Mouse (Mus musculus) kidney, postnatal 0 days (tissue): ENCODE measurements around the gene Flot1. TPM values are rescaled to one million over a fixed set of nuclear protein-coding genes. Genes with fewer than 3 reads are reported as not detected.

ENCODE experiments used
- ATAC-seq: fragments of 200-750 bp; cut with Nextera tagmentation; replicated peaks from 2 replicates; pipeline ENCODE4 v1.8.0; 2017; ENCODE audit warnings: low read depth, moderate number of reproducible peaks, moderate TSS enrichment, moderate library complexity; ENCODE audit not compliant: low FRiP score
- DNase-seq: peaks from one replicate; pipeline ENCODE4 v3.0.0-alpha.2; 2016; ENCODE audit warnings: low spot score
- H3K27ac ChIP-seq: fragments of 300-500 bp; sonication (generic); 2 replicates; pipeline ENCODE4 v1.5.1; 2014; ENCODE audit warnings: mild to moderate bottlenecking
- H3K27me3 ChIP-seq: fragments of 300-500 bp; sonication (generic); 2 replicates; pipeline ENCODE4 v1.6.1; 2014; ENCODE audit warnings: low read length, mixed read lengths; ENCODE audit not compliant: insufficient read depth
- H3K36me3 ChIP-seq: fragments of 300-500 bp; sonication (generic); 2 replicates; pipeline ENCODE4 v1.6.1; 2014; ENCODE audit warnings: low read length, mixed read lengths; ENCODE audit not compliant: insufficient read depth
- H3K4me1 ChIP-seq: fragments of 300-500 bp; sonication (generic); replicated peaks from 2 replicates; pipeline ENCODE4 v1.6.1; 2014; ENCODE audit warnings: antibody characterized with exemption, low read length, mixed read lengths; ENCODE audit not compliant: insufficient read depth
- H3K4me2 ChIP-seq: fragments of 300-500 bp; sonication (generic); 2 replicates; pipeline ENCODE4 v1.6.1; 2014; ENCODE audit warnings: mild to moderate bottlenecking, low read length, moderate library complexity, mixed read lengths
- H3K4me3 ChIP-seq: fragments of 300-500 bp; sonication (generic); replicated peaks from 2 replicates; pipeline ENCODE4 v1.5.1; 2014; ENCODE audit warnings: low read depth, low read length
- H3K9ac ChIP-seq: fragments of 300-500 bp; sonication (generic); 2 replicates; pipeline ENCODE4 v1.6.1; 2014; ENCODE audit warnings: low read depth, low read length
- H3K9me3 ChIP-seq: fragments of 300-500 bp; sonication (generic); replicated peaks from 2 replicates; pipeline ENCODE4 v1.6.1; 2016; ENCODE audit warnings: low read length, inconsistent platforms, mixed read lengths
- CTCF ChIP-seq: IDR thresholded peaks from 2 replicates; pipeline ENCODE4 v1.5.1; 2016; ENCODE audit warnings: antibody characterized with exemption, low read depth, mild to moderate bottlenecking, moderate library complexity
- WGBS: fragments of 180-500 bp; shearing (Covaris S2); extraction: QIAGEN DNeasy Blood & Tissue Kit; methylation state at CpG from one replicate; pipeline ENCODE4 v1.1.7; 2014; 5-methylcytosine and 5-hydroxymethylcytosine counted together
- polyA plus RNA-seq: library from polyadenylated mRNA; unstranded; fragments of >200 nt; fragmentation: Nextera tagmentation; extraction: Ambion mirVana; gene quantifications from 2 replicates; pipeline ENCODE4 v1.2.1, GENCODE M21; 2015

Gene Flot1
- polyA plus RNA-seq, 1 experiment from 2014 or later: 52.2 TPM

- H3K9me3 ChIP-seq: no peaks in the 10 kb centered on the region
- no peak for TF ChIP-seq CTCF
- ATAC-seq: 0 out of 2 replicates have a peak, but pooled peaks have one; percentile 12
These were observed 9.4 kb upstream of the Flot1 start for GRCm38 (mm10) chr17:35813653-35814052.

GRCm38 (mm10) chr17:35814678-35815077, 8.4 kb upstream of the Flot1 start:
- Histone ChIP-seq H3K4me2 (no peak overlapping the region), H3K36me3 (no peaks in the 10 kb centered on the region), H3K4me1 (peaks cover 31% of the 10 kb centered on the region), H3K27me3 (no peaks in the 10 kb centered on the region), H3K4me3 (no peak overlapping the region), H3K9me3 (no peaks in the 10 kb centered on the region), H3K27ac (peak overlapping the region; percentile 68), H3K9ac (no peak overlapping the region)
- TF ChIP-seq CTCF: no peak
- DNase-seq: no peak
- 0 out of 2 replicates have a peak, but pooled peaks have one; percentile 27 for ATAC-seq
- WGBS: 32% methylated on average over 6 of the region's 6 CpGs

More at GRCm38 (mm10) chr17:35813653-35814052, 9.4 kb upstream of the Flot1 start:
- Histone ChIP-seq H3K4me1 (peaks cover 31% of the 10 kb centered on the region), H3K36me3 (no peaks in the 10 kb centered on the region), H3K4me2 (no peak overlapping the region), H3K9ac (no peak overlapping the region), H3K27ac (peak overlapping the region; percentile 89), H3K27me3 (no peaks in the 10 kb centered on the region), H3K4me3 (no peak overlapping the region)
- 74% methylated on average over 7 of the region's 7 CpGs for WGBS
- DNase-seq: no peak

DNA sequence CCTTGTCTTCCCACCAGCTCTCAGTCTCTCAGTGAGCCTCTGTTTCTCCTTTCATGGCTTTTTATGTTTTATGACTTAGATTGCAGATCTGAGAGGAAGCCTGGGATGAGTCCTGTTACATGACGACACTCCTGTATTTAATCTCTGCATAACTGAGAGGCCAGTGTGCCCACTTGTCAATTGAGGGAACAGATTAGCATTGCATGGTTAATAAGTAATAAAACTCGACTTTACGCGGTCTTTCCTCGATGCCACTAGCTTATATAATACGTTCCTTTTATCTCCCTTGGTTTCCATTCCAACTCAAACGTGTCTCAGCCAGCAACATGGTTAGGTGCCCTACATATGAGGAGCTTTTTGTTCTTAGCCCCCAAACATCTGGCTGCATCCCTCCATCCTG, 7.2 kb upstream of the Flot1 start:
- WGBS: 50% methylated on average over 7 of the region's 7 CpGs
- Histone ChIP-seq H3K9ac (no peak overlapping the region), H3K4me2 (no peak overlapping the region), H3K27ac (peak overlapping the region; percentile 62), H3K4me1 (peaks cover 31% of the 10 kb centered on the region), H3K36me3 (no peaks in the 10 kb centered on the region), H3K27me3 (no peaks in the 10 kb centered on the region), H3K9me3 (no peaks in the 10 kb centered on the region), H3K4me3 (no peak overlapping the region)
- TF ChIP-seq CTCF: no peak
- no peak for DNase-seq
- ATAC-seq: no peak

DNA sequence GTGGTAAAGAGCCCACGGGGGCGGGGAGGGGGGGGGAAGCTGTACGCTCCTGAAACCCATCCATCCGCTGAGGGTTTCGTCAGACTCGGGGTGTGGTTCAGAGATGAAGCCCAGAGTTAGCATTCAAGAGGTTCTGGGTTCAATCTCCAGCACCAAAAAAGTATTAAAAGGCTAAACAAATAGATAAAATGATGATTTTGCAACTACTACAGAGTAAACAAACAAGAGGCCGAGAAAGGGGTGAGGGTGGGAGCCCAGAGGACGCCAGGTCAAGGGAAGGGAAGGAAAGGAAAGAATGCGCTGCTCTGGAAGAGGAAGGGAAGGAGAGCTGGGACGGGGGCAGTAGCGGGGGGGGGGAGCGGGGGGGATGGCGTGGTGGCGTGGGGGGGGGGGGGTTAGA, 6.3 kb upstream of the Flot1 start:
- H3K36me3 ChIP-seq: no peaks in the 10 kb centered on the region
- 53% methylated on average over 7 of the region's 14 CpGs for WGBS
- H3K27ac ChIP-seq: peak overlapping the region; percentile 62
- no peak overlapping the region for H3K4me3 ChIP-seq
- ATAC-seq: no peak
- TF ChIP-seq CTCF: no peak
- H3K4me2 ChIP-seq: no peak overlapping the region
- H3K9ac ChIP-seq: no peak overlapping the region
- no peak for DNase-seq
- H3K4me1 ChIP-seq: peaks cover 31% of the 10 kb centered on the region
- no peaks in the 10 kb centered on the region for H3K9me3 ChIP-seq
- no peaks in the 10 kb centered on the region for H3K27me3 ChIP-seq

- ATAC-seq: no peak
- TF ChIP-seq CTCF: no peak
- Histone ChIP-seq H3K4me2 (no peak overlapping the region), H3K27me3 (no peaks in the 10 kb centered on the region), H3K9ac (no peak overlapping the region), H3K4me3 (no peak overlapping the region), H3K36me3 (no peaks in the 10 kb centered on the region), H3K9me3 (no peaks in the 10 kb centered on the region), H3K4me1 (peaks cover 31% of the 10 kb centered on the region), H3K27ac (peak overlapping the region; percentile 60; the same call in 1 of the 2 replicates)
- peak; percentile 71 for DNase-seq
- 37% methylated on average over 10 of the region's 10 CpGs for WGBS
These were observed 5.8 kb upstream of the Flot1 start for GRCm38 (mm10) chr17:35817226-35817625.

- ATAC-seq (no peak), DNase-seq (no peak)
- Histone ChIP-seq H3K27me3 (no peaks in the 10 kb centered on the region), H3K4me1 (peaks cover 17% of the 10 kb centered on the region), H3K36me3 (no peaks in the 10 kb centered on the region), H3K9me3 (no peaks in the 10 kb centered on the region), H3K4me2 (no peak overlapping the region), H3K9ac (no peak overlapping the region), H3K4me3 (no peak overlapping the region), H3K27ac (no peak overlapping the region)
- no peak for TF ChIP-seq CTCF
- 85% methylated on average over 5 of the region's 5 CpGs for WGBS
These were observed 2.9 kb upstream of the Flot1 start for GRCm38 (mm10) chr17:35820111-35820510.
